Mouse (Mus musculus) limb, embryonic 11.5 days (tissue): ENCODE results near the gene Irx4. TPM values are rescaled to one million over a fixed set of nuclear protein-coding genes. Genes with fewer than 3 reads are reported as not detected.

ENCODE experiments used
- ATAC-seq: fragments of 200-750 bp; cut with Nextera tagmentation; 2 replicates; pipeline ENCODE4 v1.8.0; 2017; ENCODE audit warnings: low read depth; ENCODE audit not compliant: insufficient number of reproducible peaks, low FRiP score, low TSS enrichment
- DNase-seq: peaks from one replicate; pipeline ENCODE4 v3.0.0-alpha.2; 2015; ENCODE audit warnings: low spot score
- H3K27ac ChIP-seq: fragments of 300-500 bp; sonication (generic); replicated peaks from 2 replicates; pipeline ENCODE4 v1.5.1; 2014; ENCODE audit warnings: low read depth, mild to moderate bottlenecking, low read length
- H3K27me3 ChIP-seq: fragments of 300-500 bp; sonication (generic); 2 replicates; pipeline ENCODE4 v1.6.1; 2014; ENCODE audit warnings: mild to moderate bottlenecking, low read length, mixed read lengths; ENCODE audit not compliant: control insufficient read depth, insufficient read depth
- H3K36me3 ChIP-seq: fragments of 300-500 bp; sonication (generic); 2 replicates; pipeline ENCODE4 v1.6.1; 2014; ENCODE audit warnings: mild to moderate bottlenecking, low read length, moderate library complexity, mixed read lengths; ENCODE audit not compliant: control insufficient read depth, insufficient read depth
- H3K4me1 ChIP-seq: fragments of 300-500 bp; sonication (generic); 2 replicates; pipeline ENCODE4 v1.6.1; 2014; ENCODE audit warnings: low read length, mixed read lengths; ENCODE audit not compliant: control insufficient read depth, insufficient read depth
- H3K4me2 ChIP-seq: fragments of 300-500 bp; sonication (generic); 2 replicates; pipeline ENCODE4 v1.6.1; 2014; ENCODE audit warnings: low read depth, mild to moderate bottlenecking, moderate library complexity; ENCODE audit not compliant: severe bottlenecking
- H3K4me3 ChIP-seq: fragments of 300-500 bp; sonication (generic); 2 replicates; pipeline ENCODE4 v1.5.1; 2014; ENCODE audit warnings: low read depth, low read length
- H3K9ac ChIP-seq: fragments of 300-500 bp; sonication (generic); 2 replicates; pipeline ENCODE4 v1.6.1; 2014; ENCODE audit warnings: mild to moderate bottlenecking, low read length
- H3K9me3 ChIP-seq: fragments of 300-500 bp; sonication (generic); 2 replicates; pipeline ENCODE4 v1.6.1; 2016; ENCODE audit warnings: low read length; ENCODE audit not compliant: control insufficient read depth
- WGBS: fragments of 180-500 bp; shearing (Covaris S2); extraction: QIAGEN DNeasy Blood & Tissue Kit; methylation state at CpG from one replicate; pipeline ENCODE4 v1.1.7; 2014; 5-methylcytosine and 5-hydroxymethylcytosine counted together
- polyA plus RNA-seq: library from polyadenylated mRNA; unstranded; fragments of >200 nt; fragmentation: Nextera tagmentation; extraction: Ambion mirVana; gene quantifications from 2 replicates; pipeline ENCODE4 v1.2.1, GENCODE M21; 2014

The Irx4 gene
- polyA plus RNA-seq, 1 experiment from 2014 or later, result 3.1 TPM

GRCm38 (mm10) chr13:73264831-73265230 lies 4.6 kb downstream of the Irx4 start:
- 11% methylated on average over 8 of the region's 8 CpGs for WGBS
- peak; percentile 37 for DNase-seq
- Histone ChIP-seq H3K9me3 (no peaks in the 10 kb centered on the region), H3K27me3 (peaks cover 97% of the 10 kb centered on the region), H3K4me3 (no peak overlapping the region), H3K9ac (no peak overlapping the region), H3K27ac (no peak overlapping the region), H3K4me2 (no peak overlapping the region), H3K36me3 (no peaks in the 10 kb centered on the region), H3K4me1 (peaks cover 14% of the 10 kb centered on the region)
- no peak for ATAC-seq

GRCm38 (mm10) chr13:73265442-73265841 lies 5.2 kb downstream of the Irx4 start:
- H3K36me3 ChIP-seq, result no peaks in the 10 kb centered on the region
- peaks cover 14% of the 10 kb centered on the region for H3K4me1 ChIP-seq
- H3K9me3 ChIP-seq, result no peaks in the 10 kb centered on the region
- no peak overlapping the region for H3K9ac ChIP-seq
- H3K27me3 ChIP-seq, result peaks cover 97% of the 10 kb centered on the region
- DNase-seq, result peak; percentile 68
- ATAC-seq, result peak; percentile 36; the same call in 1 of the 2 replicates
- under 1% methylated on average over 28 of the region's 28 CpGs for WGBS
- H3K27ac ChIP-seq, result no peak overlapping the region
- peak overlapping the region; percentile 27 for H3K4me2 ChIP-seq
- no peak overlapping the region for H3K4me3 ChIP-seq

DNA sequence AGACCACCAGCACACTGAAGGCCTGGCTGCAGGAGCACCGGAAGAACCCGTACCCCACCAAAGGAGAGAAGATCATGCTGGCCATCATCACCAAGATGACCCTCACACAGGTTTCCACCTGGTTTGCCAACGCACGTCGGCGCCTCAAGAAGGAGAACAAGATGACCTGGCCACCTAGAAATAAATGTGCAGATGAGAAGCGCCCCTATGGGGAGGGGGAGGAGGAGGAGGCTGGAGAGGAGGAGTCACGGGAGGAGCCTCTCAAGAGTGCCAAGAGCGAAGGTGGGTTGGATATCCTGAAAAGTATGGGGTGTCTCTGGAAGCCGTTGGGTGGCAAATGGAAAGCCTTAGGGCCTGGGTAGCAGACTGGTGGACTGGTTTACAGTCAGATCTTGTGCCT lies 7.3 kb downstream of the Irx4 start:
- WGBS, result 9% methylated on average over 10 of the region's 10 CpGs

DNA sequence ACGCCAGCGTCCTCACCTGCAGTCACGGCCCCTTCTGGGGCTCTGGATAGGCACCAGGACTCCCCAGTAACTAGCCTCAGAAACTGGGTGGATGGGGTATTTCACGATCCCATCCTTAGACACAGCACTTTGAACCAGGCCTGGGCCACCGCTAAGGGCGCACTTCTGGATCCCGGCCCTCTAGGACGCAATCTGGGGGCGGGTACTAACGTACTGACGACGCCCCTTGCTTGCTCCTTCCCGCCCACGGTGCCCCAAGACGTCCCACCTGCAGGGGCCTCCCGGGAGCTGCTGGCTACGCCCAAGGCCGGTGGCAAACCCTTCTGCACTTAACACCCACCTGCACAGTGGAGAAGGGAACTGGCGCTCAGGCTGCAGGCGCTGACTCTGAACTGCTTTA lies 8.4 kb downstream of the Irx4 start:
- Histone ChIP-seq H3K27ac (no peak overlapping the region), H3K4me1 (peaks cover 3% of the 10 kb centered on the region; the same call in 1 of the 2 replicates)

More for the DNA sequence above, 7.3 kb downstream of the Irx4 start:
- H3K4me2 ChIP-seq, result no peak overlapping the region
- H3K9ac ChIP-seq, result no peak overlapping the region
- peaks cover 97% of the 10 kb centered on the region for H3K27me3 ChIP-seq
- ATAC-seq, result no peak
- no peak overlapping the region for H3K27ac ChIP-seq
- no peaks in the 10 kb centered on the region for H3K9me3 ChIP-seq
- no peaks in the 10 kb centered on the region for H3K36me3 ChIP-seq
- H3K4me1 ChIP-seq, result peaks cover 11% of the 10 kb centered on the region; the same call in 1 of the 2 replicates
- H3K4me3 ChIP-seq, result no peak overlapping the region
- no peak for DNase-seq

DNA sequence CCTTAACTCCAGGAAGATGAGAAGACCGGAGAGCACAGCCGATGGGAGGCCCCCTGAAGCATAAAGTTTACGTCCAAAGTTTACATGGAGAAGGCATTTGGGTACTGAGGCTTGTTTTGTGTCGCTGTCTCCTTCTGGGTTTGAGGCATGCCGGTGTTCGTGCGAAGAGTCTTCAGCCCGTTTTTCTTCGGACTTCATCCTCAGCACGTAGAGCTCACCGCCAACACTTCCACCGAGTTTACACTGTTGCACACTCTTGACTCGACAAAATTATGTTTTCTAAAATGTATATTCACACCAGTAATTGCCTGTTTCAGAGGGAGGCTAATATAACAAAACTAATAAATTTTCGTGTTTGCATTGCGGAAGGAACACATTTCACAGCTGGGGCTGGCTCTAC lies 9.0 kb downstream of the Irx4 start:
- peak; percentile 28 for DNase-seq
- H3K36me3 ChIP-seq, result no peaks in the 10 kb centered on the region
- no peak for ATAC-seq
- H3K4me1 ChIP-seq, result no peaks in the 10 kb centered on the region
- no peak overlapping the region for H3K4me2 ChIP-seq
- H3K4me3 ChIP-seq, result no peak overlapping the region
- H3K27ac ChIP-seq, result no peak overlapping the region
- 12% methylated on average over 15 of the region's 15 CpGs for WGBS
- no peaks in the 10 kb centered on the region for H3K9me3 ChIP-seq
- peaks cover 97% of the 10 kb centered on the region for H3K27me3 ChIP-seq
- H3K9ac ChIP-seq, result no peak overlapping the region

More for the DNA sequence above, 8.4 kb downstream of the Irx4 start:
- WGBS, result under 1% methylated on average over 20 of the region's 20 CpGs
- H3K4me3 ChIP-seq, result no peak overlapping the region
- DNase-seq (peak; percentile 62), ATAC-seq (0 out of 2 replicates have a peak, but pooled peaks have one; percentile 33)
- H3K9ac ChIP-seq, result no peak overlapping the region
- no peak overlapping the region for H3K4me2 ChIP-seq
- H3K36me3 ChIP-seq, result no peaks in the 10 kb centered on the region
- no peaks in the 10 kb centered on the region for H3K9me3 ChIP-seq
- peaks cover 97% of the 10 kb centered on the region for H3K27me3 ChIP-seq

GRCm38 (mm10) chr13:73269891-73270290 lies 9.6 kb downstream of the Irx4 start:
- peak; percentile 26 for DNase-seq
- WGBS, result 14% methylated on average over 3 of the region's 3 CpGs
- H3K9me3 ChIP-seq, result no peaks in the 10 kb centered on the region
- no peak overlapping the region for H3K4me2 ChIP-seq
- no peak overlapping the region for H3K9ac ChIP-seq
- ATAC-seq, result no peak
- H3K27ac ChIP-seq, result no peak overlapping the region
- peaks cover 95% of the 10 kb centered on the region for H3K27me3 ChIP-seq
- H3K4me1 ChIP-seq, result no peaks in the 10 kb centered on the region
- no peak overlapping the region for H3K4me3 ChIP-seq
- no peaks in the 10 kb centered on the region for H3K36me3 ChIP-seq

GRCm38 (mm10) chr13:73270451-73271081 lies 10.3 kb downstream of the Irx4 start:
- Histone ChIP-seq H3K9ac (no peak overlapping the region), H3K36me3 (no peaks in the 10 kb centered on the region), H3K4me3 (no peak overlapping the region), H3K27ac (no peak overlapping the region), H3K27me3 (peaks cover 88% of the 10 kb centered on the region), H3K4me1 (no peaks in the 10 kb centered on the region), H3K4me2 (no peak overlapping the region), H3K9me3 (no peaks in the 10 kb centered on the region)
- no peak for ATAC-seq
- peak; percentile 47 for DNase-seq
- 6% methylated on average over 22 of the region's 22 CpGs for WGBS

GRCm38 (mm10) chr13:73271336-73272242 lies 11.3 kb downstream of the Irx4 start:
- no peak for ATAC-seq
- peak; percentile 57 for DNase-seq
- no peaks in the 10 kb centered on the region for H3K4me1 ChIP-seq

More at GRCm38 (mm10) chr13:73271336-73272242, 11.3 kb downstream of the Irx4 start:
- Histone ChIP-seq H3K36me3 (no peaks in the 10 kb centered on the region), H3K9me3 (no peaks in the 10 kb centered on the region), H3K27me3 (peaks cover 81% of the 10 kb centered on the region), H3K4me2 (0 out of 2 replicates have a peak overlapping the region, but pooled peaks have one; percentile 15), H3K27ac (no peak overlapping the region), H3K9ac (no peak overlapping the region), H3K4me3 (0 out of 2 replicates have a peak overlapping the region, but pooled peaks have one; percentile 15)
- WGBS, result under 1% methylated on average over 53 of the region's 53 CpGs
